8 mouse cellular contexts compared by ENCODE assay signal in genomic region chr15:8451071-8451470, GRCm38 (mm10). TPM values are rescaled to one million over a fixed set of nuclear protein-coding genes. Genes with fewer than 3 reads are reported as not detected.
A peak's percentile ranks its signal among the peaks of the same experiment; 100 is the strongest.
DNase-seq lines count a peak whose midpoint lies in the region; ATAC-seq and TF ChIP-seq lines count a peak whose summit lies in the region.

No protein-coding gene starts in this region.

- H3K4me3 ChIP-seq in forebrain, embryonic 13.5 days, result no peak overlapping the region

- DNase-seq in gastrocnemius, adult 18-20 months (ENCODE audit: low spot score), result peak; percentile 50
- DNase-seq in gastrocnemius, postnatal 36 days, result no peak
- peak; percentile 20 for DNase-seq in 3134 (ENCODE audit: extremely low read depth, insufficient read length, low spot score)
- DNase-seq in Patski (ENCODE audit: low read depth, low spot score), result no peak
- DNase-seq in kidney, postnatal 4 days, result peak; percentile 9 to 42
- no peak for DNase-seq in left cerebral cortex, postnatal 4 days

- H3K27ac ChIP-seq in forebrain, embryonic 13.5 days, result no peak overlapping the region

- no peak overlapping the region for H3K4me2 ChIP-seq in forebrain, embryonic 13.5 days

- in situ Hi-C loops in Patski (cut with MboI; ENCODE audit: low pct_unique_long_range_greater_than_20kb), result no loop called here

- H3K36me3 ChIP-seq in forebrain, embryonic 13.5 days (ENCODE audit: poor library complexity, severe bottlenecking), result no peaks in the 10 kb centered on the region

- no peak overlapping the region for H3K9ac ChIP-seq in forebrain, embryonic 13.5 days

- no peaks in the 10 kb centered on the region for H3K9me3 ChIP-seq in forebrain, embryonic 13.5 days (replicated peaks)

- peaks cover 23% of the 10 kb centered on the region for H3K4me1 ChIP-seq in forebrain, embryonic 13.5 days

- TF ChIP-seq CTCF in Patski (IDR thresholded peaks at IDR 0.05), result peak; percentile 83

- 42% methylated on average over 3 of the region's 3 CpGs for WGBS in forebrain, embryonic 13.5 days

- POLR2A ChIA-PET in Patski (lab: Charles Lee), result interaction anchor here (0.6 to 1.4 kb wide), 2 partner anchors 143 to 186 kb away, joined by 3 to 7 read pairs; no protein-coding TSS in a partner anchor

- CTCF ChIA-PET in Patski (lab: Charles Lee), result interaction anchor here (1.2 to 2.9 kb wide), 5 partner anchors 9 to 140 kb away, joined by 3 to 24 read pairs (median 5); no protein-coding TSS in a partner anchor

- intact Hi-C loops in gastrocnemius, postnatal 36 days (cut with DNase I), result loop anchor here (2.0 kb wide), 1 partner anchor 140 kb away; no protein-coding TSS in a partner anchor
- intact Hi-C loops in left cerebral cortex, postnatal 4 days (cut with DNase I), result no loop called here

- H3K27me3 ChIP-seq in Patski, result no peaks in the 10 kb centered on the region
- H3K27me3 ChIP-seq in forebrain, embryonic 13.5 days, result no peaks in the 10 kb centered on the region

- ATAC-seq in Patski, result peak; percentile 40
- peak; percentile 59 for ATAC-seq in forebrain, embryonic 13.5 days
- ATAC-seq in neutrophil, adult 5-6 weeks (ENCODE audit: extremely low read depth, insufficient number of reproducible peaks, low FRiP score, poor library complexity, severe bottlenecking), result peak; percentile 96

RNA-seq across cellular contexts. Expression of gene Nipbl, which starts 6.8 kb away (rescaled TPM):
- total RNA-seq in gastrocnemius, adult 18-20 months (2021), result 10 to 100 TPM; 19.3 to 22.3 TPM
- total RNA-seq in gastrocnemius, postnatal 36 days (2021), result 10 to 100 TPM; 17.5 to 20.8 TPM
- polyA plus RNA-seq in Patski (2021), result 37.4 TPM
- polyA plus RNA-seq in forebrain, embryonic 13.5 days (2015; fragmentation: Nextera tagmentation; extraction: Ambion mirVana), result 21.6 and 22.6 TPM in 2 replicates
- 97.9 and 102 TPM in 2 replicates for total RNA-seq in neutrophil, adult 5-6 weeks (2017)
- 10 to 100 TPM; 42.5 to 44.9 TPM for total RNA-seq in left cerebral cortex, postnatal 4 days (2021)

Comparison
In these comparisons a context has a peak if more than half of its experiments do, and no peak if none do; other contexts are left out.
1. DNase-seq: peak in gastrocnemius, adult 18-20 months (single experiment), 3134 (single experiment) and kidney, postnatal 4 days (2 of 2); none in gastrocnemius, postnatal 36 days (0 of 2), Patski (single experiment) and left cerebral cortex, postnatal 4 days (single experiment).
2. ATAC-seq: peak in every context shown above with its lines; median percentile 96 in neutrophil, adult 5-6 weeks; 59 in forebrain, embryonic 13.5 days; 40 in Patski.